Mouse (Mus musculus): ENCODE results near the gene Coro2a. TPM values are rescaled to one million over a fixed set of nuclear protein-coding genes. Genes with fewer than 3 reads are reported as not detected.
"Not testable (repeated sequence)": the region's sequence is repeated elsewhere in the genome, so short reads cannot be mapped to it uniquely, and the experiment has no call there.

The Coro2a gene
- polyA plus RNA-seq, 1 experiment from 2014 or later, result 2.8 TPM

DNA sequence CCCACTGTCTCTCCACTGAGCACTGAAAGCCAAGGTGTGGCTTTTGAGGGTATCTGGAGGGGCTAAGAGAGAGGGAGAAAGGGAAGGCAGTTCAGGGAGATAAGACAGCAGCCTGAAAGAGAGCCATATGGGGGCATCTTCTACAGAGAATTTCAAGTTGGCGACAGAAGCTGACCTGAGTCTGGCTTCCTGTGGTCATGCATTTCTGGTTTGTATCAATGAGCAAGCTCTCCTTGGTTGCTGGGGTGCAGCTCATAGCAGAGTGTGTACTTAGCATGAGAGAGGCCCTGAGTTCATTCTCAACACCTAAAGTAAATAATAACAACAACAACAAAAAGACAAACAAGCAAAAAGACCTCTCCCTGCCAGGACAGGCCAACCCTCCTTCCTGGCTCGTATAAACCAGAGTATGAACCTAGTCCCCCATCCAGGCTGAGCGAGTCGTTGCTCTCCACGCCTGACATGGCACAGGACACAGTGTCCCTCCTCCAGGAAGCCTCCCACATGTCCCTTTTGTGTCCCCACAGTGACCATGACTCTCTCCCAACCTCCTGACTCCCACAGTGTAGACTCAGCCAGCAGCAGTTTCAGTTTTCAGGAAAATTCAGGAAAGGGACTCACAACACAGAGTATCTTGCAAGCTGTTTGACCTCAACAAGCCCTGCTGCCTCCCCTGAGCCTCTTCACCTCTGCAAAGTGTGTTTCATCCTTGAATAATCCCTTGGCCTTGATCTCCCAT, 11.9 kb downstream of the Coro2a start:
- peaks cover 6% of the 10 kb centered on the region; the same call in 1 of the 2 replicates for H3K4me1 ChIP-seq
- H3K27me3 ChIP-seq (ENCODE audit: low read depth, poor library complexity, severe bottlenecking), result no peaks in the 10 kb centered on the region
- no peaks in the 10 kb centered on the region for H3K9me3 ChIP-seq (replicated peaks)
- no peak for DNase-seq (ENCODE audit: low spot score)
- no peak overlapping the region for H3K4me3 ChIP-seq
- 67% methylated on average over 5 of the region's 5 CpGs for WGBS
- no peak overlapping the region for H3K27ac ChIP-seq (replicated peaks)
- no peaks in the 10 kb centered on the region for H3K36me3 ChIP-seq

DNA sequence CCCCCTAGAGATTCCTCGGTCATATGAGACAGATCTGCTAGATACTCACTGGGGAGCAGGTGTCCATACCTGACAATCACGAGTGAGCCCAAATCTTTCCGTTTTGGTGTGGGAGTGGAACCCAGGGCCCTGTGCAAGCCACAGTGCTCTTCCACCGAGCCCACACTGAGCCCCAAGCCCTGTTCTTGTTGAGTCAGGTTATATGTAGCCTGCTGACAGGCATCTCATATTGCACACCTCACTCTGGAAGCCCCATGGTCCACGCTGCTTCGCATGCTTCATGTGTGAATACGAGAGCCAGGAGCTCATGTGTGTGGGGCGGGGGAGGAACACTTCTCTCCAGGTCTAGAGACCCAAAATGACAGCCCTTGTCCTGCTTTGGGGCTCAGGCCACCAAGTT, 12.9 kb downstream of the Coro2a start:
- DNase-seq (ENCODE audit: low spot score), result no peak
- Histone ChIP-seq H3K9me3 (replicated peaks) (no peaks in the 10 kb centered on the region), H3K4me1 (peaks cover 6% of the 10 kb centered on the region; the same call in 1 of the 2 replicates), H3K36me3 (no peaks in the 10 kb centered on the region), H3K27me3 (ENCODE audit: low read depth, poor library complexity, severe bottlenecking) (no peaks in the 10 kb centered on the region), H3K4me3 (no peak overlapping the region), H3K27ac (replicated peaks) (no peak overlapping the region)
- 86% methylated on average over 8 of the region's 8 CpGs for WGBS

DNA sequence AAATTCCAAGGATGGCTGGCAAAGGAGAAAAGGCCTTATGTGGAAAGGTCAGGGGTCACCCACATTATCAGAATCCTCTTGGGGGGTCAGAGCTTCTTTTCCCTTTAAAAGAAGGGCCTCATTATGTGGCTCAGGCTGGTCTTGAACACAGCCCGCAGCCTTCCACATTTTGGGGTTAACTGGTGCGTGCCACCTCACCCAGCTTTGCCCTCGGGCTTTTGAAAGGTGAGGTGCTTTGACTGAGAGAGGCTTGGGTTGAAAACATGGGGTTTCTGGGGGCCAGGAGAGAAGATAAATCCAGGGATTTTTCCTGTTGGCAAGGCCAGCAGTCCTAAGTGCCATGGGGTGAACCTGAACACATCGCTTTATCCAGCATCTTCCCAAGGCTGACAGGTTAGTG, 15.5 kb downstream of the Coro2a start:
- Histone ChIP-seq H3K36me3 (no peaks in the 10 kb centered on the region), H3K27me3 (ENCODE audit: low read depth, poor library complexity, severe bottlenecking) (no peaks in the 10 kb centered on the region), H3K4me3 (no peak overlapping the region), H3K4me1 (peaks cover 6% of the 10 kb centered on the region; the same call in 1 of the 2 replicates), H3K27ac (replicated peaks) (no peak overlapping the region), H3K9me3 (replicated peaks) (peaks cover 2% of the 10 kb centered on the region; the same call in 1 of the 2 replicates)
- WGBS, result 66% methylated on average over 4 of the region's 4 CpGs
- no peak for DNase-seq (ENCODE audit: low spot score)

DNA sequence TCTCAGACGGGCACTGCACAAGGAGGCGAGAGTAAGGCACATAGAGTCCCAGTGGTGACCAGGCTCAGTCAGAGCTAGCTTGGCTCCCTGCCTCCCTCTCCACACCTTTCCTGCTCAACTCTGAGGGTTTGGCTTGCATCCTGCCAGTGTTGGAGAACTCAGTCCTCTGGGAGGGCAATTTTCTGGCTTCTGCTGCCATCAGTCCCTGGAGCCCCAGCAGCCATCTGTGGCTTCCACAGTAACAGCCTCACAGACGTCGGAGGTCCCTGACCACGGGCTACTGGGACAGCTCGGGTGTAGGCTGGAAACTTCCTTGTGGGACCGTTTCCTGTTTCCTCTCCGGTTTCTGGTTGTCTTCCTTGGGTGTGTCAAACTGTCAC, 16.2 kb downstream of the Coro2a start:
- no peak overlapping the region for H3K4me3 ChIP-seq
- H3K36me3 ChIP-seq, result no peaks in the 10 kb centered on the region
- no peaks in the 10 kb centered on the region for H3K27me3 ChIP-seq (ENCODE audit: low read depth, poor library complexity, severe bottlenecking)
- peaks cover 6% of the 10 kb centered on the region; the same call in 1 of the 2 replicates for H3K4me1 ChIP-seq
- WGBS, result 87% methylated on average over 8 of the region's 8 CpGs
- no peak overlapping the region for H3K27ac ChIP-seq (replicated peaks)
- peaks cover 7% of the 10 kb centered on the region; the same call in 1 of the 2 replicates for H3K9me3 ChIP-seq (replicated peaks)
- no peak for DNase-seq (ENCODE audit: low spot score)

DNA sequence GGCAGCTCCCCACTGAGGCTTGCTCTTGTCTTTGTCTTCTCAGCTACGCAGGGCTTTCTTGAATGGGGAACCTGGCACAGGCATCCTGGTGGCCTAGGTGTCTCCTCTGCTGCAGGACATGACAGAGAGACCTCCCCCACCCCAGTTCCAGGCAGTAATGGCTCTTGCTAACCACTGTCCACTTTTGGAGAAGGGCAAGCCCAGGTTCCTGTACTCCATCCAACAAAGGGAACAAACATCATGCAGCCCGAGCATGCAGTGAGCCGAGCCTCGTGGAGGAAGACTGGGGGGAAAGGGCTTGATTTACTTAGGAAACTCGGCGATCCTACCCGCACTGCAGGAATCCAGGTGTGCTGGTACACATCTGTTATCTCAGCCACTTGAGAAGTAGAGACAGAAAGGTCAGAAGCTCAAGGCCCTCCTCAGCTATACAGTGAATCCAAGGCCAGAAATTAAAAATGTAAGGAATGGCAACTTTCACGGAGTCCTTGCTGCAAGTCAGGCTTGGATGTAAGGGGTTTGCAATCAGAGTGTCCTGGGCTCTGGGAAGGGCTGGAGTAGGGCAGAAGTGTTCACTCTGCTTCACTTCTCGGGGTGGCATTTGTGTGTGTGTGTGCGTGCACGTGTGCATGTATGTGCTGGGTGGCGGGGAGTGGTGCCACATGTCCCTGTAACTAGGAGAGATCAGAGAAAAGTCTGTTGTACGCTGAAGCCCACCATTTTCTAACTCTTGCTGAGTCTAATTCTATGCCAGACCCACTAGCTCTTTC, 16.8 kb downstream of the Coro2a start:
- DNase-seq (ENCODE audit: low spot score), result no peak
- Histone ChIP-seq H3K36me3 (no peaks in the 10 kb centered on the region), H3K4me1 (peaks cover 6% of the 10 kb centered on the region; the same call in 1 of the 2 replicates), H3K27me3 (ENCODE audit: low read depth, poor library complexity, severe bottlenecking) (no peaks in the 10 kb centered on the region), H3K4me3 (no peak overlapping the region), H3K27ac (replicated peaks) (no peak overlapping the region), H3K9me3 (replicated peaks) (peaks cover 10% of the 10 kb centered on the region; the same call in 1 of the 2 replicates)
- 83% methylated on average over 13 of the region's 13 CpGs for WGBS

DNA sequence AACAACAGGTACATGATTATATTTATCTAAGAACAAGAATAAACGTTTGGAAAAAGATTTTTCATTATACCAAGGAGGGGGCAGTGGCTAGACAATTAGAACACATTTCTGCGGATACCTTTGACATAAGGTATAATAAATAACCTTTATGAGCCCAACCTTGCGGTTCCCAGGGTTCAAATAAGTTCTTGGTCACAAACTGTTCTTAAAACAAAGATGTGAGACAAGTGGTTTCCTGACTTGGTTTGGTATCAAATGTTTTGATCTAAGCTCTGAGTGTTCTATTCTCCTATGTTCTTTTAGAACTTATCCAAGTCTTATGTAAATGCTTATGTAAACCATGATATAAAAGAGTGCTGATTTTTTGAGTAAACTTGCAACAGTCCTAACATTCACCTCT, 17.5 kb downstream of the Coro2a start:
- H3K36me3 ChIP-seq; H3K9me3 ChIP-seq (replicated peaks); DNase-seq (ENCODE audit: low spot score); H3K27ac ChIP-seq (replicated peaks); H3K27me3 ChIP-seq (ENCODE audit: low read depth, poor library complexity, severe bottlenecking); H3K4me3 ChIP-seq; H3K4me1 ChIP-seq: not testable (repeated sequence)
- 79% methylated on average over 3 of the region's 3 CpGs for WGBS

DNA sequence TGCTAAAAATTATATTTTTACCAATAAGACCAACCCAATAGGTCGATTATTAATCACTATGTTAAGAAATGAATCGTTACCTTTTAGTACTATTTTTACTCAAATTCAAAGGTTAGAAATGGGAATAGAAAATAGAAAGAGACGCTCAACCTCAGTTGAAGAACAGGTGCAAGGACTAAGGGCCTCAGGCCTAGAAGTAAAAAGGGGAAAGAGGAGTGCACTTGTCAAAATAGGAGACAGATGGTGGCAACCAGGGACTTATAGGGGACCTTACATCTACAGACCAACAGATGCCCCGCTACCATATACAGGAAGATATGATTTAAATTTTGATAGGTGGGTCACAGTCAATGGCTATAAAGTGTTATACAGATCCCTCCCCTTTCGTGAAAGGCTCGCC, 17.9 kb downstream of the Coro2a start:
- H3K36me3 ChIP-seq; H3K4me3 ChIP-seq; H3K27ac ChIP-seq (replicated peaks); H3K9me3 ChIP-seq (replicated peaks); H3K27me3 ChIP-seq (ENCODE audit: low read depth, poor library complexity, severe bottlenecking); H3K4me1 ChIP-seq; DNase-seq (ENCODE audit: low spot score): not testable (repeated sequence)
- 90% methylated on average over 2 of the region's 6 CpGs for WGBS

DNA sequence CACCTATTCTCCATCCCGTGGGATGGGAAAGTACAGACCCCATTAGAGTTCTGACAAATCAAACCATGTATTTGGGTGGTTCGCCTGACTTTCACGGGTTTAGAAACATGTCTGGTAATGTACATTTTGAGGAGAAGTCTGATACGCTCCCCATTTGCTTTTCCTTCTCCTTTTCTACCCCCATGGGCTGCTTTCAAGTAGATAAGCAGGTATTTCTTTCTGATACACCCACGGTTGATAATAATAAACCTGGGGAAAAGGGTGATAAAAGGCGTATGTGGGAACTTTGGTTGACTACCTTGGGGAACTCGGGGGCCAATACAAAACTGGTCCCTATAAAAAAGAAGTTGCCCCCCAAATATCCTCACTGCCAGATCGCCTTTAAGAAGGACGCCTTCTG, 20.0 kb downstream of the Coro2a start:
- H3K27me3 ChIP-seq (ENCODE audit: low read depth, poor library complexity, severe bottlenecking); H3K27ac ChIP-seq (replicated peaks); H3K4me3 ChIP-seq; DNase-seq (ENCODE audit: low spot score); H3K4me1 ChIP-seq; H3K36me3 ChIP-seq: not testable (repeated sequence)
- peaks cover 14% of the 10 kb centered on the region; the same call in 1 of the 2 replicates for H3K9me3 ChIP-seq (replicated peaks)
- WGBS, result 86% methylated on average over 9 of the region's 9 CpGs

DNA sequence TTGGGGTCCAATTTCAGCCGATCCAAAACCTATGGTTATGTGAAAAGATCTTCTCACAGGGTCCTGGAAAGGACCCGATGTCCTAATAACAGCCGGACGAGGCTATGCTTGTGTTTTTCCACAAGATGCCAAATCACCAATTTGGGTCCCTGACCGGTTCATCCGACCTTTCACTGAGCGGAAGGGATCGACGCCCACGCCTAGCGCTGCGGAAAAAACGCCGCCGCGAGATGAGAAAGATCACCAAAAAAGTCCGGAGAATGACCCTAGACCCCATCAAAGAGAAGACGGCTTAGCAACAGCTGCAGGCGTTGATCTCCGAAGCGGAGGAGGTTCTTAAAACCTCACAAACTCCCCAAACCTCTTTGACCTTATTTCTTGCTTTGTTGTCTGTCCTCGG, 20.4 kb downstream of the Coro2a start:
- 94% methylated on average over 22 of the region's 22 CpGs for WGBS
- H3K4me3 ChIP-seq; H3K27me3 ChIP-seq (ENCODE audit: low read depth, poor library complexity, severe bottlenecking); H3K27ac ChIP-seq (replicated peaks); H3K4me1 ChIP-seq; H3K36me3 ChIP-seq; DNase-seq (ENCODE audit: low spot score): not testable (repeated sequence)
- peaks cover 15% of the 10 kb centered on the region for H3K9me3 ChIP-seq (replicated peaks)

DNA sequence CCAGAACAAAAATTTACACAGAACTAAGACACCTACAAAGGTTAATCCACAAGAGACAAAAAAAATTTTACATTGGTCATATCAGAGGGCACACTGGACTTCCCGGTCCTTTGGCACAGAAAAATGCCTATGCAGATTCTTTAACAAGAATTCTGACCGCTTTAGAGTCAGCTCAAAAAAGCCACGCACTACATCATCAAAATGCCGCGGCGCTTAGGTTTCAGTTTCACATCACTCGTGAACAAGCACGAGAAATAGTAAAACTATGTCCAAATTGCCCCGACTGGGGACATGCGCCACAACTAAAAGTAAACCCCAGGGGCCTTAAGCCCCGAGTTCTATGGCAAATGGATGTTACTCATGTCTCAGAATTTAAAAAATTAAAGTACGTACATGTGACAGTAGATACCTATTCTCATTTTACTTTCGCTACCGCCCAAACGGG, 21.2 kb downstream of the Coro2a start:
- not testable (repeated sequence) for H3K27me3 ChIP-seq (ENCODE audit: low read depth, poor library complexity, severe bottlenecking); H3K27ac ChIP-seq (replicated peaks); H3K4me3 ChIP-seq; H3K4me1 ChIP-seq; DNase-seq (ENCODE audit: low spot score); H3K36me3 ChIP-seq
- H3K9me3 ChIP-seq (replicated peaks), result peaks cover 18% of the 10 kb centered on the region
- 92% methylated on average over 15 of the region's 15 CpGs for WGBS

DNA sequence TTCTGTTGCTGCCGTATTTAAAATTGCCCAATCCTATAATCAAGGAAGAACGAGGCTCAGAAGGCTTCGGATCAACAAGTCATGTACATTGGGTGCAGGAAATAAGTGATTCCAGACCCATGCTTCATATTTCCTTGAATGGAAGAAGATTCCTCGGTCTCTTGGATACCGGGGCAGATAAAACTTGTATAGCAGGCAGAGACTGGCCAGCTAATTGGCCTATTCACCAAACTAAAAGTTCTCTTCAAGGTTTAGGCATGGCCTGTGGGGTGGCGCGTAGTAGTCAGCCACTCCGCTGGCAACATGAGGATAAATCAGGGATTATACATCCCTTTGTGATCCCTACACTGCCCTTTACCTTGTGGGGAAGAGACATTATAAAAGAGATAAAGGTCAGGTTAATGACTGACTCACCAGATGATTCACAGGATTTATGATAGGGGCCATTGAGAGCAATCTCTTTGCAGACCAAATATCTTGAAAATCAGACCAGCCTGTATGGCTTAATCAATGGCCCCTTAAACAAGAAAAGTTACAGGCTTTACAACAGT, 23.1 kb downstream of the Coro2a start:
- DNase-seq (ENCODE audit: low spot score); H3K27ac ChIP-seq (replicated peaks); H3K36me3 ChIP-seq; H3K4me1 ChIP-seq; H3K4me3 ChIP-seq; H3K27me3 ChIP-seq (ENCODE audit: low read depth, poor library complexity, severe bottlenecking): not testable (repeated sequence)
- 93% methylated on average over 8 of the region's 8 CpGs for WGBS
- H3K9me3 ChIP-seq (replicated peaks), result peaks cover 18% of the 10 kb centered on the region

DNA sequence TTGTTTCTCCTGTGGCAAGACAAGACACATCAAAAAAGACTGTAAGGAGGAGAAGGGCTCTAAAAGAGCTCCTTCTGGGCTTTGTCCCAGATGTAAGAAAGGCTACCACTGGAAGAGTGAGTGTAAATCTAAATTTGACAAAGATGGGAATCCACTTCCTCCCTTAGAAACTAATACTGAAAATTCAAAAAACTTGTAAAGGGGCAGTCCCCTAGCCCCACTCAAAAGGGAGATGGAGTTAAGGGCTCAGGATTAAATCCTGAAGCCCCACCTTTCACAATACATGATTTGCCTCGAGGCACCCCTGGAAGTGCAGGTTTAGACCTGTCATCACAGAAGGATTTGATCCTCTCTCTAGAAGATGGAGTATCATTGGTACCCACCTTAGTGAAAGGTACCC, 23.8 kb downstream of the Coro2a start:
- H3K27me3 ChIP-seq (ENCODE audit: low read depth, poor library complexity, severe bottlenecking), result no peaks in the 10 kb centered on the region
- WGBS, result 85% methylated on average over 1 of the region's 1 CpGs
- H3K4me3 ChIP-seq, result no peak overlapping the region
- H3K4me1 ChIP-seq, result 0 out of 2 replicates have a peak, but pooled peaks cover 3% of the 10 kb centered on the region
- H3K27ac ChIP-seq (replicated peaks), result no peak overlapping the region
- peaks cover 18% of the 10 kb centered on the region for H3K9me3 ChIP-seq (replicated peaks)
- no peak for DNase-seq (ENCODE audit: low spot score)
- H3K36me3 ChIP-seq, result no peaks in the 10 kb centered on the region
